Mouse (Mus musculus): ENCODE data around the gene Rasal2.

DNA sequence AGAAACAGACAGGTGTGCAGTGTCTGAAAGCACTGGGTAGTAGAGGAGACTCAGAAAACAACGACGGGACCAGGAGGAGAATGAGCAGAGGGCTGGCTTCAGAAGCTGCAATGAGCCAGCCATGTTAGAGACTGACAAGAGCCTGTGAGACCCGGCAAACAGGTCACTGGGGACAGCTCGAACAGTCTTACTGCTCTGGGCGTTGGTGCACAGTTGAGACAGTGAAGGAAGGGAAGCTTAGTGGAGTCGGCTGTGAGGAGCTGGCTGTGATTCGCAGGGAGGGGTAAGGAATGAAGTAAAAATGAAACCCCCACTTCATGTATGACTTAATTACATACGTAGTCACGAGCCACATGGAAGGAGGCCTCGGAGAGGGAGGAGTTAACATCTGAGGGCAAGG lies 37.1 kb upstream of the Rasal2 start:
- no peak for TF ChIP-seq CTCF (IDR thresholded peaks at IDR 0.05; ENCODE audit: low read depth)
- TF ChIP-seq EP300 (IDR thresholded peaks at IDR 0.05; ENCODE audit: low read depth) = no peak
